Mouse (Mus musculus) olfactory bulb, adult 2 months (tissue): ENCODE results near the gene Slc17a5.

Source experiments
- CTCF ChIP-seq: fragments of 200-500 bp; IDR thresholded peaks from 2 replicates; pipeline ENCODE4 v1.5.1; 2012; ENCODE audit warnings: low read depth, mild to moderate bottlenecking, low read length, moderate library complexity; ENCODE audit not compliant: insufficient read depth
- POLR2A ChIP-seq: fragments of 200-500 bp; IDR thresholded peaks from 2 replicates; pipeline ENCODE4 v1.6.1; 2012; ENCODE audit warnings: mild to moderate bottlenecking, low read depth, low read length, moderate library complexity; ENCODE audit not compliant: insufficient read depth

- TF ChIP-seq POLR2A (no peak), CTCF (no peak)
Measured at GRCm38 (mm10) chr9:78569934-78570333, 17.9 kb downstream of the Slc17a5 start.
